In the genomic region with DNA sequence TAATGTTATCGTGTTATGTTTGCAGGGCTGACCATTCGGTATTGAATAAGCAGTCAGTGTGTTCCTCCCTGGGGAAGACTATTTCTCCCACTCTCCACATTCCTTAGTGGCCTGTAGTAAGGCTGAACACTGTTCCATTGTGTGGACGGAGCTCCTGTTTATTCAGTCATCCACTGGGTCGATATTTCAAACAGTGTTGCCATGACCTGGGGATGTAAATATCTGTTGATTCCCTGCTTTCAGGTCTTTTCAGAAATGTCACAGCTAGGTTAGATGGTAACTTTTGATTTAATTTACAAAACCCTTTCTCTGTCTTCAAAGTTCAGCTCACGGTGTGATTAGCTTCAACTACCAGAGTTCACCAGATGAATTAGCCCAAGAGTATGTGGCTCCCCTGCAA, we compare ENCODE assay signal across 10 mouse cellular contexts.
DNase-seq lines count a peak whose midpoint lies in the region; ATAC-seq lines count a peak whose summit lies in the region.
"Had no signal": no experiment of that assay in that cellular context is flagged by ENCODE, and none has a peak within 500 bp of the region (broad histone marks: within the 10 kb centered on the region; RNA-seq: fewer than 3 reads in every experiment).

No protein-coding gene starts in this region.

- H3K4me1 ChIP-seq in neural tube, embryonic 11.5 days (ENCODE audit: control insufficient read depth, insufficient read depth, low read length): peaks cover 7% of the 10 kb centered on the region
- H3K4me1 ChIP-seq in hindbrain, embryonic 10.5 days (replicated peaks): peaks cover 17% of the 10 kb centered on the region

- peak; percentile 58 for ATAC-seq in neural tube, embryonic 11.5 days (ENCODE audit: insufficient read depth, low FRiP score, low TSS enrichment)

- no peak for DNase-seq in neural tube, embryonic 11.5 days (ENCODE audit: low spot score)
- no peak for DNase-seq in neural tube, embryonic 10.5 days (ENCODE audit: extremely low spot score, low spot score)
- DNase-seq in hindbrain, embryonic 10.5 days (ENCODE audit: low spot score): no peak
- DNase-seq in mesoderm, embryonic 11.5 days (ENCODE audit: low read depth, low spot score): peak; percentile 74
- DNase-seq in thymus, postnatal 14 days: no peak
- no peak for DNase-seq in right cerebral cortex, postnatal 14 days
- no peak for DNase-seq in cerebellum, adult 9-11 months
- DNase-seq: adrenal gland, postnatal 36 days; heart, adult 2 months had no signal

- H3K9me3 ChIP-seq in neural tube, embryonic 11.5 days (ENCODE audit: control insufficient read depth, low read length): no peaks in the 10 kb centered on the region
- H3K9me3 ChIP-seq in hindbrain, embryonic 10.5 days: no peaks in the 10 kb centered on the region
- H3K9me3 ChIP-seq: G1E had no signal

- no peaks in the 10 kb centered on the region for H3K27me3 ChIP-seq in neural tube, embryonic 11.5 days (ENCODE audit: control insufficient read depth, insufficient read depth, low read length)
- no peaks in the 10 kb centered on the region for H3K27me3 ChIP-seq in hindbrain, embryonic 10.5 days (ENCODE audit: insufficient read depth, poor library complexity, severe bottlenecking)

- no peak overlapping the region for H3K4me3 ChIP-seq in neural tube, embryonic 11.5 days (ENCODE audit: low read depth, low read length)
- H3K4me3 ChIP-seq in hindbrain, embryonic 10.5 days: no peak overlapping the region
- H3K4me3 ChIP-seq: heart, adult 2 months had no signal

- H3K27ac ChIP-seq in neural tube, embryonic 11.5 days (ENCODE audit: low read depth, low read length): peak overlapping the region; percentile 53
- peak overlapping the region; percentile 67 for H3K27ac ChIP-seq in hindbrain, embryonic 10.5 days
- H3K27ac ChIP-seq: heart, adult 2 months had no signal

- no peak overlapping the region for H3K4me2 ChIP-seq in neural tube, embryonic 11.5 days (ENCODE audit: low read depth)

- H3K36me3 ChIP-seq in neural tube, embryonic 11.5 days (ENCODE audit: control insufficient read depth, insufficient read depth, low read length): no peaks in the 10 kb centered on the region
- no peaks in the 10 kb centered on the region for H3K36me3 ChIP-seq in hindbrain, embryonic 10.5 days
- H3K36me3 ChIP-seq: G1E had no signal

- H3K9ac ChIP-seq in neural tube, embryonic 11.5 days (ENCODE audit: low read length): no peak overlapping the region

- 47% methylated on average over 5 of the region's 5 CpGs for WGBS in neural tube, embryonic 11.5 days
- 50% methylated on average over 5 of the region's 5 CpGs for WGBS in hindbrain, embryonic 10.5 days
